ENCODE assay signal across 10 mouse cellular contexts in the genomic region with DNA sequence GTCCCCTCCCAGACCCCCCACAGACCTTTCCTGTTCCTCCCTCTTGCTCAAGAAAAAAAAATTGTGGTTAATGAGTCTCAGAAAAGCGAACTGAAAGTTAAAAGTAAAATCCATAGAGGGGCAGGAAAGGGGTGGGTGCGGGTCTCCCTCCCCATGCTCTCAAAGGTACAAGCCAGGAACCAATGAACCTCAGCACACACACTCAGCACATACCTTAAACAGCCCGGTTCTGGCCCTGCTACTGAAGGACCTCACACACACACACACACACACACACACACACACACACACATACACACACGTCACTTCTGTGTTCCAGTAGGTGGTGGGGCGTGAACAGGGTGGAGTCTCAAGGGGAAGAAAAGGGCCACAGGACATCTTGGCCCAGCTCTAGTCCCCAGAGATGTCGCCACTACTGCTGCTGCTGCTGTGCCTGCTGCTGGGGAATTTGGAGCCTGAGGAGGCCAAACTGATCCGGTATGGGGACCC. TPM values are rescaled to one million over a fixed set of nuclear protein-coding genes. Genes with fewer than 3 reads are reported as not detected.
A peak's percentile ranks its signal among the peaks of the same experiment; 100 is the strongest.
DNase-seq lines count a peak whose midpoint lies in the region; ATAC-seq lines count a peak whose summit lies in the region.
"Had no signal": no experiment of that assay in that cellular context is flagged by ENCODE, and none has a peak within 500 bp of the region (broad histone marks: within the 10 kb centered on the region; RNA-seq: fewer than 3 reads in every experiment).

Gene Napsa, plus strand, starts transcription at position 168 of the 489 bp plus-strand sequence.

- no peaks in the 10 kb centered on the region for H3K36me3 ChIP-seq in liver, embryonic 16.5 days (ENCODE audit: control insufficient read depth, insufficient read depth)
- H3K36me3 ChIP-seq in kidney, embryonic 16.5 days (ENCODE audit: insufficient read depth, low read length), result no peaks in the 10 kb centered on the region
- H3K36me3 ChIP-seq in splenic B cell, adult 2 months (ENCODE audit: control insufficient read depth, insufficient read depth, low read length, poor library complexity, severe bottlenecking), result peaks cover 5% of the 10 kb centered on the region; the same call in 1 of the 2 replicates

- no peaks in the 10 kb centered on the region for H3K9me3 ChIP-seq in liver, embryonic 16.5 days (replicated peaks; ENCODE audit: control insufficient read depth, low read length)
- H3K9me3 ChIP-seq in kidney, embryonic 16.5 days (ENCODE audit: low read length), result no peaks in the 10 kb centered on the region

- no peak within 1 kb of the TSS for H3K27ac ChIP-seq in liver, embryonic 16.5 days (ENCODE audit: low read length)
- H3K27ac ChIP-seq in kidney, embryonic 16.5 days (ENCODE audit: low read length), result peak within 1 kb of the TSS; percentile 36; the same call in 1 of the 2 replicates

- no peak within 1 kb of the TSS for H3K9ac ChIP-seq in liver, embryonic 16.5 days (ENCODE audit: low read depth, low read length)
- no peak within 1 kb of the TSS for H3K9ac ChIP-seq in kidney, embryonic 16.5 days (replicated peaks; ENCODE audit: low read length)

- H3K4me3 ChIP-seq in liver, embryonic 16.5 days (ENCODE audit: low read depth, low read length), result peak within 1 kb of the TSS; percentile 5; the same call in 1 of the 2 replicates
- no peak within 1 kb of the TSS for H3K4me3 ChIP-seq in kidney, embryonic 16.5 days (ENCODE audit: low read length)
- H3K4me3 ChIP-seq: myocyte had no signal

- H3K27me3 ChIP-seq in liver, embryonic 16.5 days (ENCODE audit: control insufficient read depth, insufficient read depth, low read depth, low read length), result no peaks in the 10 kb centered on the region
- no peaks in the 10 kb centered on the region for H3K27me3 ChIP-seq in kidney, embryonic 16.5 days (ENCODE audit: insufficient read depth, low read length)
- H3K27me3 ChIP-seq in splenic B cell, adult 2 months (ENCODE audit: control insufficient read depth, insufficient read depth, low read length, poor library complexity, severe bottlenecking), result no peaks in the 10 kb centered on the region

- H3K4me2 ChIP-seq in liver, embryonic 16.5 days (ENCODE audit: low read depth, low read length), result 0 out of 2 replicates have a peak within 1 kb of the TSS, but pooled peaks have one; percentile 4
- no peak within 1 kb of the TSS; the same call in 1 of the 2 replicates for H3K4me2 ChIP-seq in kidney, embryonic 16.5 days (replicated peaks; ENCODE audit: low read depth, low read length)

- DNase-seq in liver, result no peak
- DNase-seq in lung, postnatal 4 days, result peak; percentile 74 to 81
- DNase-seq in splenic B cell, adult 2 months (ENCODE audit: low read depth, low spot score), result peak; percentile 95
- no peak for DNase-seq in cerebellum, postnatal 10 days
- no peak for DNase-seq in gastrocnemius, adult 18-20 months (ENCODE audit: low spot score)
- DNase-seq in embryo, embryonic 10.5 days (ENCODE audit: low spot score), result no peak
- DNase-seq: heart, postnatal 36 days had no signal

- WGBS in liver, embryonic 16.5 days (ENCODE audit: insufficient replicate concordance), result 20% methylated on average over 7 of the region's 7 CpGs
- WGBS in kidney, embryonic 16.5 days, result 39% methylated on average over 7 of the region's 7 CpGs

- ATAC-seq in liver, embryonic 16.5 days (ENCODE audit: low read depth), result peak; percentile 43
- ATAC-seq in kidney, embryonic 16.5 days (ENCODE audit: low FRiP score, low TSS enrichment), result peak; percentile 95

- no peaks in the 10 kb centered on the region for H3K4me1 ChIP-seq in liver, embryonic 16.5 days (ENCODE audit: control insufficient read depth, low read depth, low read length)
- no peaks in the 10 kb centered on the region for H3K4me1 ChIP-seq in kidney, embryonic 16.5 days (ENCODE audit: insufficient read depth, low read length)

RNA-seq across cellular contexts. Expression of gene Napsa, which starts in this region (rescaled TPM):
- polyA plus RNA-seq in liver, embryonic 16.5 days (2015; fragmentation: Nextera tagmentation; extraction: Ambion mirVana), result 11.5 and 12.2 TPM in 2 replicates
- 70.0 and 83.8 TPM in 2 replicates for polyA plus RNA-seq in kidney, embryonic 16.5 days (2015; fragmentation: Nextera tagmentation; extraction: Ambion mirVana)
- total RNA-seq in gastrocnemius, adult 18-20 months (2021), result under 1 TPM; 0.47 to 0.91 TPM
- polyA plus RNA-seq: myocyte had no signal

Comparison
In these comparisons a context has a peak if more than half of its experiments do, and no peak if none do; other contexts are left out.
1. DNase-seq: peak in lung, postnatal 4 days (2 of 2) and splenic B cell, adult 2 months (single experiment); none in liver (single experiment), cerebellum, postnatal 10 days (0 of 2), gastrocnemius, adult 18-20 months (single experiment) and embryo, embryonic 10.5 days (single experiment).